Mouse (Mus musculus): ENCODE data around the gene Btbd11. TPM values are rescaled to one million over a fixed set of nuclear protein-coding genes. Genes with fewer than 3 reads are reported as not detected.
A peak's percentile ranks its signal among the peaks of the same experiment; 100 is the strongest.

Btbd11 gene
- polyA plus RNA-seq (2014; fragmentation: Nextera tagmentation; extraction: Ambion mirVana) = 14.3 and 23.6 TPM in 2 replicates

GRCm38 (mm10) chr10:85386605-85387218, at the start of gene Btbd11:
TSS of gene Btbd11 (plus strand) at chr10:85386814.
- H3K27ac ChIP-seq (ENCODE audit: low read depth, low read length) = peak within 1 kb of the TSS; percentile 30; the same call in 1 of the 2 replicates
- no peaks in the 10 kb centered on the region for H3K36me3 ChIP-seq (ENCODE audit: control insufficient read depth, insufficient read depth, low read length)
- peak within 1 kb of the TSS; percentile 99 for H3K4me2 ChIP-seq (replicated peaks; ENCODE audit: low read depth, low read length)
- no peaks in the 10 kb centered on the region for H3K9me3 ChIP-seq (ENCODE audit: control insufficient read depth, low read length)
- peak within 1 kb of the TSS; percentile 77 for H3K9ac ChIP-seq (ENCODE audit: low read depth, low read length)
- peaks cover 21% of the 10 kb centered on the region for H3K4me1 ChIP-seq (ENCODE audit: control insufficient read depth, insufficient read depth, low read length)
- 0 out of 2 replicates have a peak, but pooled peaks cover 2% of the 10 kb centered on the region for H3K27me3 ChIP-seq (ENCODE audit: control insufficient read depth, insufficient read depth, low read length)
- peak; percentile 95 for ATAC-seq (ENCODE audit: low FRiP score, low TSS enrichment)
- peak within 1 kb of the TSS; percentile 71 for H3K4me3 ChIP-seq (ENCODE audit: low read length)
- WGBS = under 1% methylated on average over 46 of the region's 46 CpGs

- Histone ChIP-seq H3K4me2 (replicated peaks; ENCODE audit: low read depth, low read length) (no peak overlapping the region), H3K27me3 (ENCODE audit: control insufficient read depth, insufficient read depth, low read length) (no peaks in the 10 kb centered on the region)
- no peak for ATAC-seq (ENCODE audit: low FRiP score, low TSS enrichment)
Observed at GRCm38 (mm10) chr10:85338733-85339132, 47.9 kb upstream of the Btbd11 start.

GRCm38 (mm10) chr10:85341867-85342266, 44.7 kb upstream of the Btbd11 start:
- Histone ChIP-seq H3K27ac (ENCODE audit: low read depth, low read length) (no peak overlapping the region), H3K27me3 (ENCODE audit: control insufficient read depth, insufficient read depth, low read length) (no peaks in the 10 kb centered on the region), H3K4me2 (replicated peaks; ENCODE audit: low read depth, low read length) (no peak overlapping the region), H3K4me1 (ENCODE audit: control insufficient read depth, insufficient read depth, low read length) (no peaks in the 10 kb centered on the region), H3K36me3 (ENCODE audit: control insufficient read depth, insufficient read depth, low read length) (no peaks in the 10 kb centered on the region), H3K9ac (ENCODE audit: low read depth, low read length) (no peak overlapping the region), H3K4me3 (ENCODE audit: low read length) (no peak overlapping the region), H3K9me3 (ENCODE audit: control insufficient read depth, low read length) (no peaks in the 10 kb centered on the region)
- 78% methylated on average over 1 of the region's 1 CpGs for WGBS
- ATAC-seq (ENCODE audit: low FRiP score, low TSS enrichment) = no peak

More at GRCm38 (mm10) chr10:85338733-85339132, 47.9 kb upstream of the Btbd11 start:
- H3K9ac ChIP-seq (ENCODE audit: low read depth, low read length) = no peak overlapping the region
- H3K4me1 ChIP-seq (ENCODE audit: control insufficient read depth, insufficient read depth, low read length) = no peaks in the 10 kb centered on the region
- no peaks in the 10 kb centered on the region for H3K9me3 ChIP-seq (ENCODE audit: control insufficient read depth, low read length)
- 63% methylated on average over 12 of the region's 12 CpGs for WGBS
- H3K27ac ChIP-seq (ENCODE audit: low read depth, low read length) = no peak overlapping the region
- no peak overlapping the region for H3K4me3 ChIP-seq (ENCODE audit: low read length)
- no peaks in the 10 kb centered on the region for H3K36me3 ChIP-seq (ENCODE audit: control insufficient read depth, insufficient read depth, low read length)

GRCm38 (mm10) chr10:85347171-85347570, 39.4 kb upstream of the Btbd11 start:
- WGBS = 68% methylated on average over 9 of the region's 9 CpGs
- H3K4me1 ChIP-seq (ENCODE audit: control insufficient read depth, insufficient read depth, low read length) = no peaks in the 10 kb centered on the region
- H3K36me3 ChIP-seq (ENCODE audit: control insufficient read depth, insufficient read depth, low read length) = no peaks in the 10 kb centered on the region
- H3K27me3 ChIP-seq (ENCODE audit: control insufficient read depth, insufficient read depth, low read length) = no peaks in the 10 kb centered on the region
- no peak; the same call in 1 of the 2 replicates for ATAC-seq (ENCODE audit: low FRiP score, low TSS enrichment)
- no peak overlapping the region for H3K9ac ChIP-seq (ENCODE audit: low read depth, low read length)
- H3K4me3 ChIP-seq (ENCODE audit: low read length) = no peak overlapping the region
- H3K4me2 ChIP-seq (replicated peaks; ENCODE audit: low read depth, low read length) = no peak overlapping the region
- no peaks in the 10 kb centered on the region for H3K9me3 ChIP-seq (ENCODE audit: control insufficient read depth, low read length)
- H3K27ac ChIP-seq (ENCODE audit: low read depth, low read length) = no peak overlapping the region

GRCm38 (mm10) chr10:85352505-85352904, 34.1 kb upstream of the Btbd11 start:
- Histone ChIP-seq H3K36me3 (ENCODE audit: control insufficient read depth, insufficient read depth, low read length) (no peaks in the 10 kb centered on the region), H3K27ac (ENCODE audit: low read depth, low read length) (no peak overlapping the region), H3K4me2 (replicated peaks; ENCODE audit: low read depth, low read length) (no peak overlapping the region), H3K9ac (ENCODE audit: low read depth, low read length) (no peak overlapping the region), H3K4me3 (ENCODE audit: low read length) (no peak overlapping the region), H3K27me3 (ENCODE audit: control insufficient read depth, insufficient read depth, low read length) (no peaks in the 10 kb centered on the region), H3K4me1 (ENCODE audit: control insufficient read depth, insufficient read depth, low read length) (no peaks in the 10 kb centered on the region), H3K9me3 (ENCODE audit: control insufficient read depth, low read length) (no peaks in the 10 kb centered on the region)
- 91% methylated on average over 2 of the region's 2 CpGs for WGBS
- no peak for ATAC-seq (ENCODE audit: low FRiP score, low TSS enrichment)

GRCm38 (mm10) chr10:85354270-85354669, 32.3 kb upstream of the Btbd11 start:
- no peaks in the 10 kb centered on the region for H3K4me1 ChIP-seq (ENCODE audit: control insufficient read depth, insufficient read depth, low read length)
- 82% methylated on average over 1 of the region's 1 CpGs for WGBS

GRCm38 (mm10) chr10:85359501-85360066, 27.0 kb upstream of the Btbd11 start:
- ATAC-seq (ENCODE audit: low FRiP score, low TSS enrichment) = no peak
- Histone ChIP-seq H3K36me3 (ENCODE audit: control insufficient read depth, insufficient read depth, low read length) (no peaks in the 10 kb centered on the region), H3K4me1 (ENCODE audit: control insufficient read depth, insufficient read depth, low read length) (no peaks in the 10 kb centered on the region), H3K27ac (ENCODE audit: low read depth, low read length) (no peak overlapping the region), H3K4me2 (replicated peaks; ENCODE audit: low read depth, low read length) (no peak overlapping the region), H3K27me3 (ENCODE audit: control insufficient read depth, insufficient read depth, low read length) (no peaks in the 10 kb centered on the region), H3K9me3 (ENCODE audit: control insufficient read depth, low read length) (no peaks in the 10 kb centered on the region), H3K4me3 (ENCODE audit: low read length) (no peak overlapping the region), H3K9ac (ENCODE audit: low read depth, low read length) (no peak overlapping the region)
- WGBS = 96% methylated on average over 3 of the region's 3 CpGs

More at GRCm38 (mm10) chr10:85354270-85354669, 32.3 kb upstream of the Btbd11 start:
- no peak for ATAC-seq (ENCODE audit: low FRiP score, low TSS enrichment)
- Histone ChIP-seq H3K27ac (ENCODE audit: low read depth, low read length) (no peak overlapping the region), H3K9ac (ENCODE audit: low read depth, low read length) (no peak overlapping the region), H3K4me3 (ENCODE audit: low read length) (no peak overlapping the region), H3K27me3 (ENCODE audit: control insufficient read depth, insufficient read depth, low read length) (no peaks in the 10 kb centered on the region), H3K4me2 (replicated peaks; ENCODE audit: low read depth, low read length) (no peak overlapping the region), H3K36me3 (ENCODE audit: control insufficient read depth, insufficient read depth, low read length) (no peaks in the 10 kb centered on the region), H3K9me3 (ENCODE audit: control insufficient read depth, low read length) (no peaks in the 10 kb centered on the region)

GRCm38 (mm10) chr10:85362766-85363442, 23.7 kb upstream of the Btbd11 start:
- H3K9me3 ChIP-seq (ENCODE audit: control insufficient read depth, low read length) = no peaks in the 10 kb centered on the region
- H3K4me1 ChIP-seq (ENCODE audit: control insufficient read depth, insufficient read depth, low read length) = no peaks in the 10 kb centered on the region
- H3K27ac ChIP-seq (ENCODE audit: low read depth, low read length) = no peak overlapping the region
- H3K27me3 ChIP-seq (ENCODE audit: control insufficient read depth, insufficient read depth, low read length) = no peaks in the 10 kb centered on the region
- H3K4me2 ChIP-seq (replicated peaks; ENCODE audit: low read depth, low read length) = no peak overlapping the region
- ATAC-seq (ENCODE audit: low FRiP score, low TSS enrichment) = 0 out of 2 replicates have a peak, but pooled peaks have one; percentile 43
- no peak overlapping the region for H3K4me3 ChIP-seq (ENCODE audit: low read length)
- no peak overlapping the region for H3K9ac ChIP-seq (ENCODE audit: low read depth, low read length)
- no peaks in the 10 kb centered on the region for H3K36me3 ChIP-seq (ENCODE audit: control insufficient read depth, insufficient read depth, low read length)
- 49% methylated on average over 9 of the region's 9 CpGs for WGBS

- 80% methylated on average over 10 of the region's 10 CpGs for WGBS
- Histone ChIP-seq H3K27ac (ENCODE audit: low read depth, low read length) (no peak overlapping the region), H3K4me2 (replicated peaks; ENCODE audit: low read depth, low read length) (no peak overlapping the region), H3K4me1 (ENCODE audit: control insufficient read depth, insufficient read depth, low read length) (no peaks in the 10 kb centered on the region), H3K27me3 (ENCODE audit: control insufficient read depth, insufficient read depth, low read length) (no peaks in the 10 kb centered on the region), H3K36me3 (ENCODE audit: control insufficient read depth, insufficient read depth, low read length) (no peaks in the 10 kb centered on the region), H3K4me3 (ENCODE audit: low read length) (no peak overlapping the region), H3K9ac (ENCODE audit: low read depth, low read length) (no peak overlapping the region), H3K9me3 (ENCODE audit: control insufficient read depth, low read length) (no peaks in the 10 kb centered on the region)
- no peak for ATAC-seq (ENCODE audit: low FRiP score, low TSS enrichment)
Observed at GRCm38 (mm10) chr10:85366876-85367275, 19.7 kb upstream of the Btbd11 start.

All from kidney, embryonic 14.5 days (tissue).